Mouse (Mus musculus): ENCODE measurements at regions not wholly inside any gene's neighbourhood (a gene's known extent, or its start where the extent isn't known, plus 50 kb on each side); places are given as distances from the start of the nearest gene placed in this dataset.

GRCm38 (mm10) chr6:31702931-31703330 is 139.2 kb upstream of the Podxl start:
- no peak for TF ChIP-seq CTCF (IDR thresholded peaks at IDR 0.05; ENCODE audit: control insufficient read depth, insufficient read depth, low read length)
- TF ChIP-seq POLR2A (IDR thresholded peaks at IDR 0.05; ENCODE audit: borderline replicate concordance, control insufficient read depth, low read depth, low read length): no peak

Data from bone marrow, adult 2 months (tissue).